Mouse (Mus musculus) CD8-positive naive resting alpha-beta T cell, adult 2 months (primary cell): Measurements from ENCODE around the gene Dlg2.

Experiments
- DNase-seq, 2 experiments: peaks; one replicate each; pipeline ENCODE4 v3.0.0; 2022; ENCODE audit warnings: low read depth in 2 of 2, low spot score in 2 of 2

The Dlg2 gene

GRCm38 (mm10) chr7:90539481-90540402 lies 63.3 kb downstream of the Dlg2 start:
- DNase-seq, result no peak

DNA sequence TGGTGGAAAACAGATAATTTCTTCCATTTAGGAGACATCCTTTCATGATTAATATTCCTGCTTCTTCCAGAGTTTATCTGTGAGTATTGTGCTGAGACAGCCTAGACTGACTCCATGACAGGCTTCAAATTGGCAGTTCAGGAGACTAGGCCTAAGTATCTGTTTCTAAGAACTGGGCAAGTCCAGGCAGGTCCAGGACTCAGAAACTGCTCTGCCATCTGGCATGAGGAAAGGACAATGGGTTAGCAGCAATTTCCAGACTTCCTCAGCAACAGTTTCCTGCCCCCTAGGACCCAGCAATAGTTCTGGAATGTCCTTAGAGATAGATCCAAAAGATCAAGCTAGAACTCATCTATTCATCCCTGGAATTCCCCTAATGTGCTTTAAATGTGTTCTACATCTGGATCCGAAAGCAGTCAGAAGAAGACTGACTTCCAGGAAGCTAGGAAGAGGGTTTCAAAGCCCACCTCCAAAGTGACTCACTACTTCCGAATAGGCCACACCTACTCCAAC lies 64.4 kb downstream of the Dlg2 start:
- no peak for DNase-seq

GRCm38 (mm10) chr7:90553399-90553798 lies 76.9 kb downstream of the Dlg2 start:
- no peak for DNase-seq

DNA sequence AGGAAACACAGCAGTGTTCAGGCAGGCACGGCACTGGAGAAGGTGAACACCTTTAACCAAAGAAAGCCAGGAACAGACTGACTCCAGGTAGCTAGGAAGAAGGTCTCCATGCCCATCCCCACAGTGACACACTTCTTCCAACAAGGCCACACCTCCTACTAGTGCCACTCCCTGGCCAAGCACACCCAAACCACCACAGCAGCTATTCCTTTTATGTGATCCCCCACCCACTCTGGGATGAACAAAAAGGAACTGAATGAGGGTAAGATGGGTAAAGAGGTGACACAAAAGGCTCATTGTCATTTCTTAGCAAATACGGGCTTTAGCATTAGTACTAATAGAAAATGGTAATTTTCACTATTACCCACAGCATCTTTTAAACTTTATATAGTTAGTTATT lies 77.9 kb downstream of the Dlg2 start:
- DNase-seq, result no peak

- DNase-seq, result no peak
These were observed 92.7 kb downstream of the Dlg2 start for GRCm38 (mm10) chr7:90569130-90569529.

DNA sequence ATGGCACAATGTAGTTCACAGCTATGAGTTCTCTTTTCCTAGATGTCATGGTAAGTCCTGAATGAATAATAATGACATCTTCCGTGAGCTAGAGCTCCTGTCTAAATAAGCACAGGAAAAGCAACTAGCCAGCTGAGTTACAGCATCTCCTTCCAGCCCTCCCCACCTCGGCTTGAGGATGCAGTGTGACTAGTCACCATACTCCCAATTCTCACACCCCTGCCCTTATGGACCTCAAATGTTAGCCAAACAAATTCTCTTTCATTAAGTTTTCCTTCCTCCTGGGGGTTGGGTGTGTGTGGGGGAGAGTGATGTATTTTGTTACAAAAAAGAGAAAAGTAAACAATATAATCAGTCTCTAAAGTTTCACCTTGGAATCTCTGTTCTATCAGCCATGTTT lies 111.3 kb downstream of the Dlg2 start:
- DNase-seq, result no peak

DNA sequence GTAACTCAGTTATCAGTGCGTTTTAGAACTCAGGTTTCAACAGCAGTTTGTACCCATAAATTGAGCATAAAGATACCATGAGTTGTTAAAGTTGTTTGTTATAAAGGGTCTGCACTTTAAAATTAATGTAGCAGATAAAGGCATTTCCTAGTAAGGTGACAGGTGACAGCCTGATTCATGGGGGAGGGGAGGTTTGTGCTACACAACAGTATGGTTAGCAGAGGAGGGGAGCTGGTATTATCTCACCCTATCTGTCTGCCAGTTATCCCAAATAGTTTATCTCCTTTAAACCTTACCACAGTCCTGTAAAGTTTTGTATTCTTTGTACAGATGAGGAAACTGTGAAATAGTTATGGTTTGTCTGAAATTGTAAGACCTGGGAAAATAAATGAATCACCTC lies 111.8 kb downstream of the Dlg2 start:
- DNase-seq, result no peak

DNA sequence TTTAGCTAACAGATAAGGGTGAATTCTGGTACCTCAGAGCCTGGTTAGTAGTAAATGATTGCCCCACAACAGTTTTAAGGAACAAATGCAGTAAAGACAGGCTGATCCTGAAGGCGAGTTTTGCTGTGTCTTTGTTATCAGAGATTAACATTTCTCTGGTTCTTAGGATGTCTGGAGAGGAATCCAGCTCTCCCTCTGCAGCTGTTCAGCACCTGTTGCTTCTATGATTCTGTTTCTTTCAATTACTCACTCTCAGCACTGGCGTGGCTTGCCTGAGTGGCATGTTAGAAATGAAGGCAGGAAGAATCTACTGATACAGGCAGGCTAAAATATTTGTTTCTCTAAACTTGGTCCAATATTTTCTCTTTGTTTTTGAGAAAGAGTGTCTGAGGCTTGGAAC lies 133.3 kb downstream of the Dlg2 start:
- DNase-seq, result no peak

GRCm38 (mm10) chr7:90630546-90630945 lies 154.1 kb downstream of the Dlg2 start:
- no peak for DNase-seq

DNA sequence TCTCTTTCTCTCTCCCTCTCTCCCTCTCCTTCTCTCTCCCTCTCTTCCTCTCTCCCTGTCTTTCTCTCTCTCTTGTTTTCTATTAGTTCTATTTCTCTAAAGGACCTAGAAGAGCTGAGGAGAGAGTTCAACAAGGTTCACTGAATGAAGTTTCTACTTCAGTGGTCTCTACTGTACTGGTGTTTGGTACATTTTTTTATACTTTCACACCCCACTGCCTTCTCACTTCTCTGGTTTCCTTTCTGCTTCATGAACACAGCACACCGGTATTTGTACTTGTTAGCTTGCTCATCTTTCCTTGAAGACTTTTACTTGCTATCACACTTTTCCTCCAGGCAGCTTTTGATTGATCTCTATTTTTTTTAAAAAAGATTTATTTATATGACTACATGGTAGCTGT lies 173.0 kb downstream of the Dlg2 start:
- DNase-seq, result no peak

- no peak for DNase-seq
These were observed 174.7 kb downstream of the Dlg2 start for GRCm38 (mm10) chr7:90651128-90651527.

DNA sequence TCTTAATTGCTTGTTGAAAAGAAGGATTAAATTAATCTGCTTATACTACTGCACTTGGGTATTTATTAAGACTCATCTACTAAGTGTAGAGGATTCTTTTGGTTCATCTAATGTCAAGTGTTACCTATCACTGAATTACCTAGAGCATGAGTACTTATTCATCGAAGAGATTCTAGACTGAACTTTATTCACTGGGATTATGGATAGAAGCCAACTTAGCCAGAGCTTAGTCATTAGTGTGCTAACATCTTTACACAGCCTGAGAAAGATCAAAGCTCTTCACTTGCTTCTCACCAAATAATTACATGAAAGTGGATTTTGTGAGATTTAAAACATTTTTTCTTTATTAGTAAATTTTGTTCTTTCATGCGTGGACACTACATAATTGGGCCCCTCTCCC lies 175.1 kb downstream of the Dlg2 start:
- no peak for DNase-seq

- no peak for DNase-seq
These were observed 182.1 kb downstream of the Dlg2 start for GRCm38 (mm10) chr7:90658593-90658992.

- DNase-seq, result no peak
These were observed 217.6 kb downstream of the Dlg2 start for GRCm38 (mm10) chr7:90694050-90694449.

GRCm38 (mm10) chr7:90696181-90696950 lies 219.9 kb downstream of the Dlg2 start:
- no peak for DNase-seq

- no peak for DNase-seq
These were observed 226.8 kb downstream of the Dlg2 start for GRCm38 (mm10) chr7:90703163-90703852.

GRCm38 (mm10) chr7:90703951-90704350 lies 227.5 kb downstream of the Dlg2 start:
- no peak for DNase-seq

GRCm38 (mm10) chr7:90734086-90734485 lies 257.6 kb downstream of the Dlg2 start:
- no peak for DNase-seq

DNA sequence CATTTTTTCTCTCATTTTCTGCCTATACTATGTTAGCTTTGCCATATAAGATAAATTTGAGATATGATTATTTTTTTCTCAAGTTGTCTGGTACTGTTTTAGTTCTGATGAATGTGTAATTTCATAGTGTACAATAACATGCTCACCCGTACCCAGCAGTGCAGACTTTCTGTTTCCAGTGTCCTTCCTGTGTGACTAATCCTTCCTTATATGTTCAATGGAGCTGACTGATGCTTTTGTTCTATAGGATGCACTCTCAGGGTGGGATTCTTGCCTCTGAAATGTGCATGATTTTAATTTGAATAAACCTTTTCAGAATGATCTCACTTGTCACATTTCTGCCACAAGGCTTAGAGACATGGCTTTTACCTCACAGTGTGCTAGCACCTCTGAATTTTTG lies 259.9 kb downstream of the Dlg2 start:
- no peak for DNase-seq

GRCm38 (mm10) chr7:90748636-90749035 lies 272.2 kb downstream of the Dlg2 start:
- DNase-seq, result no peak

GRCm38 (mm10) chr7:90787945-90788344 lies 311.5 kb downstream of the Dlg2 start:
- no peak for DNase-seq
